Mouse (Mus musculus) urinary bladder, postnatal 10 days (tissue): ENCODE results near the gene Tpm1.
A peak's percentile ranks its signal among the peaks of the same experiment; 100 is the strongest.

ENCODE experiments used
- DNase-seq: peaks from one replicate; pipeline ENCODE4 v3.0.0; 2022; ENCODE audit warnings: low spot score

Tpm1 gene

GRCm38 (mm10) chr9:67026061-67026460 is 23.1 kb downstream of the Tpm1 start:
- no peak for DNase-seq

GRCm38 (mm10) chr9:67024889-67025692 is 24.1 kb downstream of the Tpm1 start:
- DNase-seq: no peak

GRCm38 (mm10) chr9:67023371-67023770 is 25.8 kb downstream of the Tpm1 start:
- DNase-seq: no peak

- DNase-seq: no peak
These were observed 29.1 kb downstream of the Tpm1 start for GRCm38 (mm10) chr9:67020063-67020462.

- DNase-seq: no peak
These were observed 35.7 kb downstream of the Tpm1 start for GRCm38 (mm10) chr9:67013501-67013900.

GRCm38 (mm10) chr9:67012470-67012869 is 36.7 kb downstream of the Tpm1 start:
- no peak for DNase-seq

GRCm38 (mm10) chr9:67011483-67011882 is 37.7 kb downstream of the Tpm1 start:
- no peak for DNase-seq

- no peak for DNase-seq
These were observed 40.4 kb downstream of the Tpm1 start for GRCm38 (mm10) chr9:67008781-67009180.

- DNase-seq: no peak
These were observed 42.8 kb downstream of the Tpm1 start for GRCm38 (mm10) chr9:67006376-67006775.

GRCm38 (mm10) chr9:67005161-67005742 is 44.0 kb downstream of the Tpm1 start:
- DNase-seq: no peak

GRCm38 (mm10) chr9:67003656-67004055 is 45.5 kb downstream of the Tpm1 start:
- no peak for DNase-seq

- DNase-seq: no peak
These were observed 46.0 kb downstream of the Tpm1 start for GRCm38 (mm10) chr9:67003156-67003555.

- no peak for DNase-seq
These were observed 47.7 kb downstream of the Tpm1 start for GRCm38 (mm10) chr9:67001506-67001905.

- DNase-seq: peak; percentile 42
These were observed 48.2 kb downstream of the Tpm1 start for GRCm38 (mm10) chr9:67001050-67001449.

GRCm38 (mm10) chr9:66999698-67000097 is 49.5 kb downstream of the Tpm1 start:
- DNase-seq: no peak

- no peak for DNase-seq
These were observed 57.3 kb downstream of the Tpm1 start for GRCm38 (mm10) chr9:66991750-66992410.

- no peak for DNase-seq
These were observed 58.0 kb downstream of the Tpm1 start for GRCm38 (mm10) chr9:66991021-66991749.

GRCm38 (mm10) chr9:66990046-66990445 is 59.2 kb downstream of the Tpm1 start:
- no peak for DNase-seq

- DNase-seq: no peak
These were observed 59.6 kb downstream of the Tpm1 start for GRCm38 (mm10) chr9:66989581-66989980.

GRCm38 (mm10) chr9:66988888-66989414 is 60.3 kb downstream of the Tpm1 start:
- DNase-seq: no peak

GRCm38 (mm10) chr9:66988198-66988887 is 60.9 kb downstream of the Tpm1 start:
- no peak for DNase-seq

- no peak for DNase-seq
These were observed 63.8 kb downstream of the Tpm1 start for GRCm38 (mm10) chr9:66985377-66985776.
